8 mouse cellular contexts compared by ENCODE assay signal in the genomic region with DNA sequence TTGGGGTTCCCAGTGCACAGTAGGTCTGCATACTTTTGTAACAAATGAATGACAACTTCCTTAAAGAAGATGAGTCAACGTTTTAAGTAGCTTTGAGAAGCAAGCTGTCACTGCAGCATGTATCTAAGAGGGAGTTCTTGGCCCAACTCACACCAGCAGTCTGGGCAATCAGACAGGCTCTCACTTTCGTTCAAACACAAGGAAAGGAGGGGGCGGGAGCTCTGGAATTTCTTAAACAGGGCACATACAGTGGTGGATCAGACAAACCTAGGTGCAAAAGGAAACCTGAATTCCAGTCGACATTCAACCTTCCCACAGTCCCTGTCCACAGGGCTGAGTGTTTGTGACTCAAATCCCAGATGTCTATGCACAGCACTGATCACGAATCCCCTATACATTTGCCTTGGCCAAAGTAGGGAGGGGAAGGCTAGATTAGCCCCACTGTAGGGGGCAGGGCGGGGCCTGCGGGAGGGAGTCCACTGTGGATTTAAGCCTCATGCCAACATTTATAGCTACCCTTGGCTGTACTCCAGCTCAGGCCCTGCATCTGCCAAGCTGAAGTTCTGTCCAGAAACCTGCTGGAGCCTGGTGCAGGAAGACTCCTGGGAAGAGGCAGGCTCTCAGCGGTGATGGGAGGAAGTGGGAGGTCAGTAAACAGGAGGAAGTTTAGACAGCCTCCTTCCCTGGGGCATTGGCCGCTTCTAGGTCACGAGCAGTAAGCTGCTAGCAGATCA.
DNase-seq lines count a peak whose midpoint lies in the region; ATAC-seq and TF ChIP-seq lines count a peak whose summit lies in the region.

No protein-coding gene starts in this region.

- no peaks in the 10 kb centered on the region for H3K4me1 ChIP-seq in embryonic facial prominence, embryonic 11.5 days (ENCODE audit: control insufficient read depth, insufficient read depth, low read length)
- peaks cover 12% of the 10 kb centered on the region for H3K4me1 ChIP-seq in lung, embryonic 15.5 days

- H3K9ac ChIP-seq in embryonic facial prominence, embryonic 11.5 days (replicated peaks; ENCODE audit: low read length), result no peak overlapping the region
- no peak overlapping the region for H3K9ac ChIP-seq in lung, embryonic 15.5 days

- H3K27ac ChIP-seq in left cerebral cortex, adult 2 months, result no peak overlapping the region
- no peak overlapping the region for H3K27ac ChIP-seq in embryonic facial prominence, embryonic 11.5 days (replicated peaks; ENCODE audit: low read depth, low read length)
- H3K27ac ChIP-seq in lung, embryonic 15.5 days, result peak overlapping the region; percentile 75

- no peak overlapping the region for H3K4me2 ChIP-seq in embryonic facial prominence, embryonic 11.5 days (ENCODE audit: low read depth, low read length)
- H3K4me2 ChIP-seq in lung, embryonic 15.5 days, result peak overlapping the region; percentile 40

- no peaks in the 10 kb centered on the region for H3K9me3 ChIP-seq in embryonic facial prominence, embryonic 11.5 days (replicated peaks; ENCODE audit: control insufficient read depth, low read length)
- H3K9me3 ChIP-seq in lung, embryonic 15.5 days, result no peaks in the 10 kb centered on the region

- 51% methylated on average over 10 of the region's 10 CpGs for WGBS in embryonic facial prominence, embryonic 11.5 days
- 14% methylated on average over 10 of the region's 10 CpGs for WGBS in lung, embryonic 15.5 days

- H3K4me3 ChIP-seq in left cerebral cortex, adult 2 months, result no peak overlapping the region
- H3K4me3 ChIP-seq in embryonic facial prominence, embryonic 11.5 days (ENCODE audit: low read depth, low read length), result no peak overlapping the region
- no peak overlapping the region for H3K4me3 ChIP-seq in lung, embryonic 15.5 days

- H3K36me3 ChIP-seq in embryonic facial prominence, embryonic 11.5 days (replicated peaks; ENCODE audit: control insufficient read depth, insufficient read depth, low read depth, low read length), result no peaks in the 10 kb centered on the region
- no peaks in the 10 kb centered on the region for H3K36me3 ChIP-seq in lung, embryonic 15.5 days

- intact Hi-C loops in left cerebral cortex, postnatal 10 days (cut with DNase I), result no loop called here
- intact Hi-C loops in left cerebral cortex, adult 2 months (cut with DNase I), result no loop called here
- intact Hi-C loops in heart, postnatal 25 days (cut with DNase I), result no loop called here

- DNase-seq in left cerebral cortex, postnatal 10 days (ENCODE audit: extremely low spot score in 1 of 2, low spot score in 2 of 2), result peak; percentile 19 to 82
- DNase-seq in left cerebral cortex, adult 2 months (ENCODE audit: extremely low spot score in 1 of 2, low spot score in 2 of 2), result no peak
- peak; percentile 57 for DNase-seq in adrenal gland, adult 8-10 months
- DNase-seq in embryonic facial prominence, embryonic 11.5 days (ENCODE audit: low spot score), result peak; percentile 4
- peak; percentile 41 for DNase-seq in heart, postnatal 25 days (ENCODE audit: low spot score)
- DNase-seq in c-Kit-positive CD71-positive TER-119-positive erythroid progenitor cells, embryonic 14.5 days (ENCODE audit: low spot score), result no peak

- TF ChIP-seq CTCF in left cerebral cortex, adult 2 months (IDR thresholded peaks at IDR 0.05), result no peak

- no peaks in the 10 kb centered on the region for H3K27me3 ChIP-seq in embryonic facial prominence, embryonic 11.5 days (ENCODE audit: control insufficient read depth, insufficient read depth, low read length)
- no peaks in the 10 kb centered on the region for H3K27me3 ChIP-seq in lung, embryonic 15.5 days

- ATAC-seq in embryonic facial prominence, embryonic 11.5 days (replicated peaks; ENCODE audit: insufficient number of reproducible peaks, low FRiP score, low TSS enrichment, low read depth), result no peak
- peak; percentile 89 for ATAC-seq in lung, embryonic 15.5 days (ENCODE audit: borderline replicate concordance, extremely low read depth, low FRiP score, low TSS enrichment)
- no peak for ATAC-seq in monocyte, adult 5-6 weeks (replicated peaks; ENCODE audit: insufficient number of reproducible peaks, low FRiP score, low TSS enrichment, poor library complexity, severe bottlenecking)

Comparison
In these comparisons a context has a peak if more than half of its experiments do, and no peak if none do; other contexts are left out.
1. DNase-seq: peak in left cerebral cortex, postnatal 10 days (2 of 2), adrenal gland, adult 8-10 months (single experiment), embryonic facial prominence, embryonic 11.5 days (single experiment) and heart, postnatal 25 days (single experiment); none in left cerebral cortex, adult 2 months (0 of 2) and c-Kit-positive CD71-positive TER-119-positive erythroid progenitor cells, embryonic 14.5 days (single experiment).